Mouse (Mus musculus) stomach, postnatal 0 days (tissue): ENCODE results near the gene Kcne3. TPM values are rescaled to one million over a fixed set of nuclear protein-coding genes. Genes with fewer than 3 reads are reported as not detected.
A peak's percentile ranks its signal among the peaks of the same experiment; 100 is the strongest.

Experiments
- ATAC-seq: fragments of 200-750 bp; cut with Nextera tagmentation; 2 replicates; pipeline ENCODE4 v1.8.0; 2017; ENCODE audit not compliant: low FRiP score, low TSS enrichment
- DNase-seq: peaks from one replicate; pipeline ENCODE4 v3.0.0-alpha.2; 2016; ENCODE audit warnings: low spot score
- H3K27ac ChIP-seq: fragments of 300-500 bp; sonication (generic); replicated peaks from 2 replicates; pipeline ENCODE4 v1.5.1; 2014; ENCODE audit warnings: mild to moderate bottlenecking, control low read depth
- H3K27me3 ChIP-seq: fragments of 300-500 bp; sonication (generic); 2 replicates; pipeline ENCODE4 v1.6.1; 2014; ENCODE audit warnings: low read length; ENCODE audit not compliant: control insufficient read depth, insufficient read depth
- H3K36me3 ChIP-seq: fragments of 300-500 bp; sonication (generic); 2 replicates; pipeline ENCODE4 v1.6.1; 2014; ENCODE audit warnings: low read length, mixed read lengths; ENCODE audit not compliant: control insufficient read depth, insufficient read depth
- H3K4me1 ChIP-seq: fragments of 300-500 bp; sonication (generic); replicated peaks from 2 replicates; pipeline ENCODE4 v1.6.1; 2014; ENCODE audit warnings: antibody characterized with exemption; ENCODE audit not compliant: control insufficient read depth, insufficient read depth
- H3K4me2 ChIP-seq: fragments of 300-500 bp; sonication (generic); replicated peaks from 2 replicates; pipeline ENCODE4 v1.6.1; 2014; ENCODE audit warnings: low read depth, mild to moderate bottlenecking, control low read depth, moderate library complexity
- H3K4me3 ChIP-seq: fragments of 300-500 bp; sonication (generic); 2 replicates; pipeline ENCODE4 v1.5.1; 2014; ENCODE audit warnings: low read depth, low read length, control low read depth
- H3K9ac ChIP-seq: fragments of 300-500 bp; sonication (generic); 2 replicates; pipeline ENCODE4 v1.6.1; 2014; ENCODE audit warnings: mild to moderate bottlenecking, low read length, control low read depth, mixed read lengths
- H3K9me3 ChIP-seq: fragments of 300-500 bp; sonication (generic); 2 replicates; pipeline ENCODE4 v1.6.1; 2016; ENCODE audit warnings: low read length; ENCODE audit not compliant: control insufficient read depth
- CTCF ChIP-seq: IDR thresholded peaks from 2 replicates; pipeline ENCODE4 v1.5.1; 2016; ENCODE audit warnings: antibody characterized with exemption, low read depth, mild to moderate bottlenecking, moderate library complexity
- EP300 ChIP-seq: optimal IDR thresholded peaks from 2 replicates; pipeline ENCODE3; 2016; ENCODE audit warnings: antibody characterized with exemption
- WGBS: fragments of 180-500 bp; shearing (Covaris S2); extraction: QIAGEN DNeasy Blood & Tissue Kit; methylation state at CpG from one replicate; pipeline ENCODE4 v1.1.7; 2014; 5-methylcytosine and 5-hydroxymethylcytosine counted together
- polyA plus RNA-seq: library from polyadenylated mRNA; unstranded; fragments of >200 nt; fragmentation: Nextera tagmentation; extraction: Ambion mirVana; gene quantifications from 2 replicates; pipeline ENCODE4 v1.2.1, GENCODE M21; 2015

The Kcne3 gene
- polyA plus RNA-seq, 1 experiment from 2014 or later: 4.7 TPM

DNA sequence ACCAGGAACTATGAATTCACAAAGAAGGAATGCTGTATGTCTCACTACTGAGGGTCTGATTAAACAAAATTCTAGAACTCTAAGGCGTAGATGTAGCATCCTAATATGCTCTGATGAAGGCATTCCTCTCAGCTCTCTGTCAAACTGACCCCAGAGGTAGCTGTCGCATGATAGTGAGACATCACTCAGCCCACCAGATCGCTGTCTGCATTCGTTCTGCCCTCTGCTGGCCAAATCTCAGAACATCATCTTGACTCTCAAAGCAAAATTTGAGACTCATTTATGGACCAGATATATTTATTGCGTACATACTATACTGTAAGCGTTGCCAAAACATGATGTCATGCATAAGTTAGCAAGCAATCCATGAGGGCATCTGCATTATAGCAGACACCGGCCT lies 11.3 kb downstream of the Kcne3 start:
- no peaks in the 10 kb centered on the region for H3K36me3 ChIP-seq
- H3K9me3 ChIP-seq: no peaks in the 10 kb centered on the region
- peak; percentile 34 for DNase-seq
- no peak overlapping the region for H3K4me2 ChIP-seq
- no peak overlapping the region for H3K27ac ChIP-seq
- ATAC-seq: no peak
- no peak overlapping the region for H3K4me3 ChIP-seq
- WGBS: 19% methylated on average over 7 of the region's 7 CpGs
- no peaks in the 10 kb centered on the region for H3K27me3 ChIP-seq
- H3K9ac ChIP-seq: no peak overlapping the region
- no peaks in the 10 kb centered on the region for H3K4me1 ChIP-seq
- TF ChIP-seq EP300 (no peak), CTCF (peak; percentile 88)

DNA sequence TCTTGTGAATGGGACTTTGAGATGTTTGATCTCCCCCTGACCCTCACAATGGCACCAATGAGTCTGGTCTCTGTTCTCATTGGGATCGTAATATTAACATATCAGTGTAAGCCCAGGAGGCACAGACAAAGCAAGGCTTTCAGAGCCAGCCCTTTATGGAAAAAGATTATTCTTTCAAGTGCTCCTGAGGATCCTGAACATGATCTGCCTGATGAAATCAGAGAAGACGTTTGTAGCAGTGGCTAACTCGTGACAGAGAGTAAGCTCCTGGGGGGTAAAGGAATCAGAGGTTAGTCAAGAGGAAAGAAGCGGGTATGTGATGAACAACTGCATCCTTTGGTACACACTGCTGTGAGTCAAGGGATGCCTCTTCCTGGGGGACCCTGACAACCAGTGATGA lies 13.9 kb downstream of the Kcne3 start:
- no peaks in the 10 kb centered on the region for H3K36me3 ChIP-seq
- WGBS: 55% methylated on average over 4 of the region's 4 CpGs
- H3K9ac ChIP-seq: no peak overlapping the region
- no peaks in the 10 kb centered on the region for H3K9me3 ChIP-seq
- H3K4me2 ChIP-seq: no peak overlapping the region
- no peaks in the 10 kb centered on the region for H3K4me1 ChIP-seq
- no peak overlapping the region for H3K27ac ChIP-seq
- no peak overlapping the region for H3K4me3 ChIP-seq
- ATAC-seq: no peak
- TF ChIP-seq CTCF: no peak
- TF ChIP-seq EP300: no peak
- DNase-seq: no peak
- no peaks in the 10 kb centered on the region for H3K27me3 ChIP-seq

DNA sequence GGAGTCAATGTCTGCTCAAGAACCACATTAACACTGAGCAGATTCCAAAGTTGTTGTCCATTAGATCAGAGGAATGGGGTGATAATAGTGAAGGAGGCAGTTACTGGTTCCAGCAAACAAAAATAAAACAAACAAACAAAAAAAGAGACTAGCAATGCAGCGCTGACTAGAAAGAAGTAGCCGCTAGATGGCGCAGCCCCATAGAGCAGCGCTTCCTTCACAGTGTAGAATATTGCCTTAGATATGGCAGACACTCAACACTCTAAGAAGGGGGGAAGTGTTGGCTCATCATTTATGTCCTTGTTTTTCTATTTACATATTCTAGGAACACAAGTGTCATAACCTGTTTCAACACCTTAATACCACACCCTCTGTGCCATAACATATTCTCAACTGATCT lies 14.5 kb downstream of the Kcne3 start:
- Histone ChIP-seq H3K4me2 (no peak overlapping the region), H3K36me3 (no peaks in the 10 kb centered on the region), H3K4me1 (no peaks in the 10 kb centered on the region), H3K4me3 (no peak overlapping the region), H3K9ac (no peak overlapping the region), H3K27me3 (no peaks in the 10 kb centered on the region), H3K27ac (no peak overlapping the region), H3K9me3 (no peaks in the 10 kb centered on the region)
- ATAC-seq: no peak
- TF ChIP-seq EP300 (no peak), CTCF (peak; percentile 88)
- 3% methylated on average over 4 of the region's 4 CpGs for WGBS
- DNase-seq: peak; percentile 65

DNA sequence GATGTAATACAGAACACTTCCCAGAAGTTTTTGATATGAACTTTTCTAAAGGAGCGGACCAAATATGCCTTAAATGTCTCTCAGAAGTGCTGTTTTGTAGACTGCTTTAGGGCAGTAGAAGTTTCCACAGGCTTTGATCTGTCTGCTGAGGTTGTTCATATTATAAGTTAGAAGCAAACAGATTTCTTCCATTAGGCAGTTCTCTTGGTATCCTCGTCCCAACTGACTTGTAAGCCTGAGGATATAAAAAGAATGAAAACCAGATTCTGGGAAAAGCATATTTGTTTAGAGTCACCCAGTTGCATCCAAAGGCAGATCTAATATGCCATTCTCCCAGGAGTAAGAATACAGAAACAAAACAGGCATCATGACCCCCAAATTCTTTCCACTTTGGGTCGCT lies 24.9 kb downstream of the Kcne3 start:
- WGBS: 75% methylated on average over 3 of the region's 3 CpGs
- no peak overlapping the region for H3K27ac ChIP-seq

DNA sequence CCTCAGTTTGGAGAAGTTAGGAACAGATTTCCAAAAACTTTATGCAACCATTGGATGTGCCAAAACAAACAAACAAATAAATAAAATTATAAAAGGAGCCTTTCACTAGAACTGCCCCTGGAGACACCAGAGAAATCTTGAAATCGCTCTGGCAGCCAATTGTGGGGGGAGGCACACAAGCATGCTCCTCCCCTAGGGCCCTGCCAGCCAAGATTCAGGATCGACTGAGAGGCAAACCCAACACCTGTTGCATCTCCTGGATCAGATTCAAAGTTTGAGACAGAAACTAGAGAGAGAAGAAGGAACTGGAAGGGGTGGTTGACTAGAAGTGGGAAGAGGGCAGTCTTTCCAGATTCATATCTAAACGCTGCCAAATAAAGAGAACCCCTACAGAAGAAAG lies 27.3 kb downstream of the Kcne3 start:
- H3K4me3 ChIP-seq: no peak overlapping the region
- no peaks in the 10 kb centered on the region for H3K4me1 ChIP-seq
- TF ChIP-seq EP300 (no peak), CTCF (no peak)
- H3K4me2 ChIP-seq: no peak overlapping the region
- no peaks in the 10 kb centered on the region for H3K36me3 ChIP-seq
- H3K27ac ChIP-seq: no peak overlapping the region
- no peak overlapping the region for H3K9ac ChIP-seq
- no peak for DNase-seq
- H3K9me3 ChIP-seq: no peaks in the 10 kb centered on the region
- WGBS: 55% methylated on average over 3 of the region's 3 CpGs
- ATAC-seq: no peak
- no peaks in the 10 kb centered on the region for H3K27me3 ChIP-seq

More for the DNA sequence above, 24.9 kb downstream of the Kcne3 start:
- Histone ChIP-seq H3K27me3 (no peaks in the 10 kb centered on the region), H3K9me3 (no peaks in the 10 kb centered on the region), H3K4me1 (no peaks in the 10 kb centered on the region), H3K36me3 (no peaks in the 10 kb centered on the region), H3K4me2 (no peak overlapping the region), H3K4me3 (no peak overlapping the region), H3K9ac (no peak overlapping the region)
- ATAC-seq: no peak
- TF ChIP-seq EP300: no peak
- TF ChIP-seq CTCF: no peak
- DNase-seq: no peak

DNA sequence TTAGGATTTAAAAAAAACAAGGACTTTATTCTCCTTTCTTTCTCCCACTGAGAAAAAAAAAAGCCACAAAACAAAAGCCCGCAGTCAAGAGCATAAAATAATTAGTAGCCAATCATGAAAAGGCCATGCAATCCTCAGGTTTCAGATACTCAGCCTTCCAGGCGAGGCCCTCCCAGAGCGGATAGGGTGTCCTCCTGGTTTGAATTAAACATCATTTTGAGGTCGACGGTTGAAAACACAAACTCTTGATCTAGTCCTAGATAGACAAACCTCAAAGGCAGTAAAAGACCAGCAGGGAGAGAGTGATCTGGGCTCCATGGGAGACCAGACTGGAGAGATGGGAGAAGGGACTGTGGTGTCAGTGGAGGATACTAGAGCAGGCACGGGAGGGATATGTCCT lies 28.6 kb downstream of the Kcne3 start:
- H3K9ac ChIP-seq: no peak overlapping the region
- no peak for ATAC-seq
- H3K36me3 ChIP-seq: no peaks in the 10 kb centered on the region
- no peaks in the 10 kb centered on the region for H3K9me3 ChIP-seq
- TF ChIP-seq CTCF (no peak), EP300 (no peak)
- no peaks in the 10 kb centered on the region for H3K27me3 ChIP-seq
- WGBS: 84% methylated on average over 6 of the region's 6 CpGs
- DNase-seq: no peak
- no peaks in the 10 kb centered on the region for H3K4me1 ChIP-seq
- no peak overlapping the region for H3K4me2 ChIP-seq
- no peak overlapping the region for H3K27ac ChIP-seq
- H3K4me3 ChIP-seq: no peak overlapping the region
